13 mouse cellular contexts compared by ENCODE assay signal in the genomic region with DNA sequence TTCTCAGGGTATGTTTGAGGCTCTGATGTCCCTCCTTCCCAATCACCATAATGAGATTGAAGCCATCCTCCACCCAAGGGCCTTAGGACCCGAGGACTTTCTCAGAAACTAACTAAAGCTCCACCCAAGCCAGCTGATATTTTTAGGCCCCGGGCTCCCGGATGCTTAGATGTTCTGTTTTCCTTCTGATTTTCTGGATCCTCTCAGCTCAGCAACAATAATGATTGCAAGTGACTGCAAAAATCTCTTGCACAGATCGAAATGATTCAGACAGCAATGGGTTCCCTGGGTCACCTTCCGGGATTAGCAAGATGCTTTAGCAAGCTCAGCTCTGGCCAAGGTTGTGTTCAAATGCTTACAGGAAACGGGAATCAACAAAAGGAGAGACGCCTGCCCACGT.
"Had no signal": no experiment of that assay in that cellular context is flagged by ENCODE, and none has a peak within 500 bp of the region (broad histone marks: within the 10 kb centered on the region; RNA-seq: fewer than 3 reads in every experiment).

No protein-coding gene starts in this region.

- H3K27me3 ChIP-seq: kidney, embryonic 15.5 days; liver, embryonic 15.5 days; midbrain, embryonic 15.5 days; neural tube, embryonic 12.5 days had no signal

- H3K4me1 ChIP-seq: liver, embryonic 15.5 days; midbrain, embryonic 15.5 days; neural tube, embryonic 12.5 days had no signal

- ATAC-seq: midbrain, embryonic 15.5 days had no signal

- H3K9me3 ChIP-seq: kidney, embryonic 15.5 days; liver, embryonic 15.5 days; midbrain, embryonic 15.5 days; neural tube, embryonic 12.5 days had no signal

- H3K27ac ChIP-seq: kidney, embryonic 15.5 days; liver, embryonic 15.5 days; macrophage; midbrain, embryonic 15.5 days; neural tube, embryonic 12.5 days; stomach, postnatal 0 days had no signal

- H3K36me3 ChIP-seq: kidney, embryonic 15.5 days; liver, embryonic 15.5 days; midbrain, embryonic 15.5 days; neural tube, embryonic 12.5 days had no signal

- DNase-seq: kidney, postnatal 14 days; left cerebral cortex, postnatal 4 days; lung, embryonic 14.5 days; lung, postnatal 10 days; thymus, postnatal 4 days had no signal

- H3K4me3 ChIP-seq: kidney, embryonic 15.5 days; liver, embryonic 15.5 days; megakaryocyte, embryonic 14.5 days; midbrain, embryonic 15.5 days; neural tube, embryonic 12.5 days had no signal

- H3K9ac ChIP-seq: kidney, embryonic 15.5 days; liver, embryonic 15.5 days; lung, embryonic 14.5 days; midbrain, embryonic 15.5 days; neural tube, embryonic 12.5 days had no signal

- H3K4me2 ChIP-seq: kidney, embryonic 15.5 days; liver, embryonic 15.5 days; lung, embryonic 14.5 days; midbrain, embryonic 11.5 days; midbrain, embryonic 15.5 days; neural tube, embryonic 12.5 days had no signal
